In genomic region chr13:36329871-36330270, GRCm38 (mm10) we compare ENCODE assay signal across 27 mouse cellular contexts.
DNase-seq lines count a peak whose midpoint lies in the region; ATAC-seq and TF ChIP-seq lines count a peak whose summit lies in the region.
"Had no signal": no experiment of that assay in that cellular context is flagged by ENCODE, and none has a peak within 500 bp of the region (broad histone marks: within the 10 kb centered on the region; RNA-seq: fewer than 3 reads in every experiment).

No protein-coding gene starts in this region.

- no peaks in the 10 kb centered on the region for H3K9me3 ChIP-seq in intestine, postnatal 0 days (ENCODE audit: control insufficient read depth)
- no peaks in the 10 kb centered on the region for H3K9me3 ChIP-seq in kidney, embryonic 14.5 days (ENCODE audit: control insufficient read depth, low read length)
- H3K9me3 ChIP-seq: embryonic facial prominence, embryonic 13.5 days; embryonic facial prominence, embryonic 15.5 days; forebrain, embryonic 10.5 days; forebrain, embryonic 12.5 days; G1E had no signal

- no peaks in the 10 kb centered on the region for H3K36me3 ChIP-seq in intestine, postnatal 0 days (ENCODE audit: control insufficient read depth, insufficient read depth)
- no peaks in the 10 kb centered on the region for H3K36me3 ChIP-seq in kidney, embryonic 14.5 days (ENCODE audit: control insufficient read depth, insufficient read depth, low read length)
- H3K36me3 ChIP-seq: embryonic facial prominence, embryonic 13.5 days; embryonic facial prominence, embryonic 15.5 days; forebrain, embryonic 10.5 days; forebrain, embryonic 12.5 days had no signal

- no peak overlapping the region for H3K9ac ChIP-seq in intestine, postnatal 0 days (ENCODE audit: low read depth, low read length)
- H3K9ac ChIP-seq in kidney, embryonic 14.5 days (ENCODE audit: low read depth, low read length) = no peak overlapping the region
- H3K9ac ChIP-seq: embryonic facial prominence, embryonic 13.5 days; embryonic facial prominence, embryonic 15.5 days; forebrain, embryonic 12.5 days had no signal

- TF ChIP-seq CTCF in intestine, postnatal 0 days (IDR thresholded peaks at IDR 0.05; ENCODE audit: low read depth) = no peak

- no peaks in the 10 kb centered on the region for H3K4me1 ChIP-seq in intestine, postnatal 0 days (replicated peaks; ENCODE audit: control insufficient read depth, insufficient read depth, low read length)
- H3K4me1 ChIP-seq in kidney, embryonic 14.5 days (ENCODE audit: control insufficient read depth, insufficient read depth, low read length) = no peaks in the 10 kb centered on the region
- H3K4me1 ChIP-seq: embryonic facial prominence, embryonic 15.5 days; forebrain, embryonic 12.5 days had no signal

- H3K27me3 ChIP-seq in intestine, postnatal 0 days (replicated peaks; ENCODE audit: control insufficient read depth, insufficient read depth, low read length) = no peaks in the 10 kb centered on the region
- H3K27me3 ChIP-seq in kidney, embryonic 14.5 days (ENCODE audit: control insufficient read depth, insufficient read depth, low read length) = no peaks in the 10 kb centered on the region
- H3K27me3 ChIP-seq: CH12.LX; embryonic facial prominence, embryonic 13.5 days; embryonic facial prominence, embryonic 15.5 days; forebrain, embryonic 12.5 days; Patski had no signal

- no peak overlapping the region for H3K4me2 ChIP-seq in intestine, postnatal 0 days (replicated peaks; ENCODE audit: low read depth)
- no peak overlapping the region for H3K4me2 ChIP-seq in kidney, embryonic 14.5 days (replicated peaks; ENCODE audit: low read depth, low read length)
- H3K4me2 ChIP-seq: embryonic facial prominence, embryonic 13.5 days; embryonic facial prominence, embryonic 15.5 days; forebrain, embryonic 12.5 days had no signal

- peak; percentile 65; the same call in 1 of the 2 replicates for ATAC-seq in intestine, postnatal 0 days
- ATAC-seq in kidney, embryonic 14.5 days (ENCODE audit: low FRiP score, low TSS enrichment) = no peak
- ATAC-seq: activated CD4-positive, CD25-positive, alpha-beta regulatory T cell, adult 4 months; CD4-positive, CD25-positive, alpha-beta regulatory T cell, adult 4 months; forebrain, embryonic 14.5 days; forebrain, embryonic 16.5 days; Patski had no signal

- peak; percentile 16 for DNase-seq in adrenal gland, postnatal 10 days
- no peak for DNase-seq in adrenal gland, adult (ENCODE audit: inconsistent age in 2 of 2, low spot score in 1 of 2)
- DNase-seq in layer of hippocampus, postnatal 36 days = no peak
- DNase-seq: adrenal gland, adult 2 months; adrenal gland, postnatal 14 days; adrenal gland, postnatal 36 days; B cell, adult 2 months; cerebellum, adult 11-12 months; cerebellum, adult 2 months; cerebellum, adult 9-10 months; cerebellum, postnatal 10 days; cerebellum, postnatal 25 days; embryo, embryonic 11 days had no signal

- no peak overlapping the region for H3K4me3 ChIP-seq in intestine, postnatal 0 days (ENCODE audit: low read depth, low read length)
- no peak overlapping the region for H3K4me3 ChIP-seq in kidney, embryonic 14.5 days (ENCODE audit: low read length)
- H3K4me3 ChIP-seq: embryonic facial prominence, embryonic 13.5 days; embryonic facial prominence, embryonic 15.5 days; erythroblast, embryonic 14.5 days; forebrain, embryonic 10.5 days; forebrain, embryonic 12.5 days had no signal

- 35% methylated on average over 2 of the region's 2 CpGs for WGBS in intestine, postnatal 0 days
- WGBS in kidney, embryonic 14.5 days = 50% methylated on average over 2 of the region's 2 CpGs

- H3K27ac ChIP-seq in intestine, postnatal 0 days (ENCODE audit: low read depth, low read length) = no peak overlapping the region
- no peak overlapping the region for H3K27ac ChIP-seq in kidney, embryonic 14.5 days (ENCODE audit: low read depth, low read length)
- H3K27ac ChIP-seq: embryonic facial prominence, embryonic 13.5 days; embryonic facial prominence, embryonic 15.5 days; forebrain, embryonic 10.5 days; forebrain, embryonic 12.5 days had no signal
